Mouse (Mus musculus): ENCODE data around the gene Rfx3. TPM values are rescaled to one million over a fixed set of nuclear protein-coding genes. Genes with fewer than 3 reads are reported as not detected.
A peak's percentile ranks its signal among the peaks of the same experiment; 100 is the strongest.

Rfx3 gene
- polyA plus RNA-seq, 1 experiment from 2014 or later = 20.4 TPM

DNA sequence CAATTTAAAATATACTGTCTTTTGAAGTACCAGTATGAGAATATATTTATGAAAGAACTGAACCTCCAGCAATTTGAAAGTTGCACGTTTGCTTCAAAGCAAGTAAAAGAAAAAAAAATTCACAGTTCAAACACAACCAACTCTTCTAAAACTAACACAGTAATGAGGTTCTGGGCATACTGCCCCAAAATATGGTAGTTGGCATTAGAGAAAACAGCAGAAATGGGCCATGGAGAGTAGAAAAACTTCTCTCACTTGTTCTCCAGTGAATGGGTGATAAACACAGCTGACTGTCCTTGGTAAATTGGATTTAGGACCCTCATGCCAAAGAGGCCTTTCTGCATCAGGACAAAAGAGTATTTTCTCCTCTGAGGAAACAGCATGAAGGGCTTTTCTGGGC, 182.7 kb downstream of the Rfx3 start:
- no peak overlapping the region for H3K4me3 ChIP-seq (ENCODE audit: low read length)
- no peak for ATAC-seq
- 62% methylated on average over 1 of the region's 1 CpGs for WGBS
- H3K9ac ChIP-seq (ENCODE audit: low read depth, low read length) = no peak overlapping the region
- no peak overlapping the region for H3K4me2 ChIP-seq (ENCODE audit: low read length)
- H3K27ac ChIP-seq (ENCODE audit: low read depth, low read length) = no peak overlapping the region
- no peaks in the 10 kb centered on the region for H3K9me3 ChIP-seq (ENCODE audit: control insufficient read depth, low read length)
- H3K4me1 ChIP-seq (ENCODE audit: control insufficient read depth, insufficient read depth, low read depth, low read length) = no peaks in the 10 kb centered on the region
- 0 out of 2 replicates have a peak, but pooled peaks cover 3% of the 10 kb centered on the region for H3K36me3 ChIP-seq (ENCODE audit: control insufficient read depth, insufficient read depth, low read length)
- no peaks in the 10 kb centered on the region for H3K27me3 ChIP-seq (replicated peaks; ENCODE audit: control insufficient read depth, insufficient read depth, low read length)

GRCm38 (mm10) chr19:27817661-27818060, 193.3 kb downstream of the Rfx3 start:
- H3K9ac ChIP-seq (ENCODE audit: low read depth, low read length) = no peak overlapping the region
- no peak overlapping the region for H3K4me3 ChIP-seq (ENCODE audit: low read length)
- ATAC-seq = no peak

GRCm38 (mm10) chr19:27780030-27780429, 230.9 kb downstream of the Rfx3 start:
- Histone ChIP-seq H3K27me3 (replicated peaks; ENCODE audit: control insufficient read depth, insufficient read depth, low read length) (no peaks in the 10 kb centered on the region), H3K9me3 (ENCODE audit: control insufficient read depth, low read length) (no peaks in the 10 kb centered on the region), H3K36me3 (ENCODE audit: control insufficient read depth, insufficient read depth, low read length) (peaks cover 13% of the 10 kb centered on the region), H3K9ac (ENCODE audit: low read depth, low read length) (no peak overlapping the region), H3K4me3 (ENCODE audit: low read length) (no peak overlapping the region), H3K27ac (ENCODE audit: low read depth, low read length) (no peak overlapping the region), H3K4me2 (ENCODE audit: low read length) (no peak overlapping the region), H3K4me1 (ENCODE audit: control insufficient read depth, insufficient read depth, low read depth, low read length) (no peaks in the 10 kb centered on the region)
- no peak for ATAC-seq
- WGBS = 49% methylated on average over 4 of the region's 4 CpGs

More at GRCm38 (mm10) chr19:27817661-27818060, 193.3 kb downstream of the Rfx3 start:
- H3K36me3 ChIP-seq (ENCODE audit: control insufficient read depth, insufficient read depth, low read length) = peaks cover 6% of the 10 kb centered on the region
- H3K4me1 ChIP-seq (ENCODE audit: control insufficient read depth, insufficient read depth, low read depth, low read length) = no peaks in the 10 kb centered on the region
- no peaks in the 10 kb centered on the region for H3K27me3 ChIP-seq (replicated peaks; ENCODE audit: control insufficient read depth, insufficient read depth, low read length)
- H3K4me2 ChIP-seq (ENCODE audit: low read length) = no peak overlapping the region
- H3K27ac ChIP-seq (ENCODE audit: low read depth, low read length) = no peak overlapping the region
- H3K9me3 ChIP-seq (ENCODE audit: control insufficient read depth, low read length) = no peaks in the 10 kb centered on the region

GRCm38 (mm10) chr19:27770716-27771265, 240.2 kb downstream of the Rfx3 start:
- Histone ChIP-seq H3K4me1 (ENCODE audit: control insufficient read depth, insufficient read depth, low read depth, low read length) (peaks cover 3% of the 10 kb centered on the region; the same call in 1 of the 2 replicates), H3K27ac (ENCODE audit: low read depth, low read length) (no peak overlapping the region), H3K9me3 (ENCODE audit: control insufficient read depth, low read length) (no peaks in the 10 kb centered on the region), H3K36me3 (ENCODE audit: control insufficient read depth, insufficient read depth, low read length) (0 out of 2 replicates have a peak, but pooled peaks cover 2% of the 10 kb centered on the region), H3K4me2 (ENCODE audit: low read length) (no peak overlapping the region), H3K4me3 (ENCODE audit: low read length) (no peak overlapping the region), H3K27me3 (replicated peaks; ENCODE audit: control insufficient read depth, insufficient read depth, low read length) (no peaks in the 10 kb centered on the region), H3K9ac (ENCODE audit: low read depth, low read length) (no peak overlapping the region)
- WGBS = 68% methylated on average over 8 of the region's 8 CpGs
- ATAC-seq = no peak

DNA sequence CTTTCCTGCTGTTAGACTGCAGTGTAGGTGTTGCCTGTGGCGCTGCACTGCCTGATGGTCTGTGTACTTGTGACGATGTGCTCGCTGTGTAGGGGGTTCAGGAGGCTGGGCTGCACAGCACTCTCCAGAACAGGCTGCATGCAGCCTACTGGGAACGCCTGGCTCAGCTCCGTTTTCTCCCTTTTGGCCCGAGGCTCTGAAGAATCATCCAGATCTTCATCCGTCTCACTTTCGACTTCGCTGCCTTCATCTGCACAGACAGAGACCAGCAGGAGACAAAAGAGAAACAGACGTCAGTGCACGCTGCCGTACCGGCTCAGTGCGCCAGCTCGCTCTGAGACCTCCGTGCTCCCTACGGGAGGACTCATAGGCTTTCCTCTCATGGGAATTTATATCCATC, 242.5 kb downstream of the Rfx3 start:
- peak overlapping the region; percentile 25 for H3K4me2 ChIP-seq (ENCODE audit: low read length)
- peaks cover 3% of the 10 kb centered on the region; the same call in 1 of the 2 replicates for H3K4me1 ChIP-seq (ENCODE audit: control insufficient read depth, insufficient read depth, low read depth, low read length)
- no peaks in the 10 kb centered on the region for H3K27me3 ChIP-seq (replicated peaks; ENCODE audit: control insufficient read depth, insufficient read depth, low read length)
- H3K9ac ChIP-seq (ENCODE audit: low read depth, low read length) = no peak overlapping the region; the same call in 1 of the 2 replicates
- H3K9me3 ChIP-seq (ENCODE audit: control insufficient read depth, low read length) = no peaks in the 10 kb centered on the region
- 62% methylated on average over 17 of the region's 17 CpGs for WGBS
- 0 out of 2 replicates have a peak, but pooled peaks cover 2% of the 10 kb centered on the region for H3K36me3 ChIP-seq (ENCODE audit: control insufficient read depth, insufficient read depth, low read length)
- peak overlapping the region; percentile 61 for H3K27ac ChIP-seq (ENCODE audit: low read depth, low read length)
- no peak overlapping the region; the same call in 1 of the 2 replicates for H3K4me3 ChIP-seq (ENCODE audit: low read length)
- ATAC-seq = peak; percentile 85

- no peak overlapping the region for H3K27ac ChIP-seq (ENCODE audit: low read depth, low read length)
- no peak overlapping the region for H3K4me3 ChIP-seq (ENCODE audit: low read length)
- H3K9ac ChIP-seq (ENCODE audit: low read depth, low read length) = no peak overlapping the region
- no peaks in the 10 kb centered on the region for H3K4me1 ChIP-seq (ENCODE audit: control insufficient read depth, insufficient read depth, low read depth, low read length)
- H3K36me3 ChIP-seq (ENCODE audit: control insufficient read depth, insufficient read depth, low read length) = no peaks in the 10 kb centered on the region
- H3K4me2 ChIP-seq (ENCODE audit: low read length) = no peak overlapping the region
- no peak for ATAC-seq
- 83% methylated on average over 9 of the region's 9 CpGs for WGBS
- H3K9me3 ChIP-seq (ENCODE audit: control insufficient read depth, low read length) = no peaks in the 10 kb centered on the region
- no peaks in the 10 kb centered on the region for H3K27me3 ChIP-seq (replicated peaks; ENCODE audit: control insufficient read depth, insufficient read depth, low read length)
These were observed 250.7 kb downstream of the Rfx3 start for GRCm38 (mm10) chr19:27760309-27760708.

DNA sequence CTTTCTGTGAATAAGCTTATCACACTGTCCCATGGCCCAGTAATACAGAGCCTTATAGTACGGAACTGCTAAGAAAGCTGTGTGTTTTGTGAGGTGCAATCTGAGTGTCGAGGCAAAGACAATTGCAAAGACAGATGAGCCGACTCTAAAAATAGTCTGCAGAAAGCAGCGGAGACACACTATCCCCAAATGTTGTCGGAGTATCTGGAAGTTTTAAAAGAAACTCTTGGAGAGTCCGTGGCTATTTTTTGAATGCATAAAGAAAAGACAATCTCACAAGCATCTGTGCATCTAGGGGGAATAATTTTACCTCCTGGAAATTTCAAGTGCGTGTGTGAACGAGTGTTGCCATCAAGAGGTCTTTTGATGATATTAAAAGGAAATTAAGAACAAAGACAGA, 251.6 kb downstream of the Rfx3 start:
- no peak for ATAC-seq
- WGBS = 80% methylated on average over 8 of the region's 8 CpGs
- no peak overlapping the region for H3K9ac ChIP-seq (ENCODE audit: low read depth, low read length)
- H3K9me3 ChIP-seq (ENCODE audit: control insufficient read depth, low read length) = no peaks in the 10 kb centered on the region
- H3K4me2 ChIP-seq (ENCODE audit: low read length) = no peak overlapping the region
- no peaks in the 10 kb centered on the region for H3K27me3 ChIP-seq (replicated peaks; ENCODE audit: control insufficient read depth, insufficient read depth, low read length)
- no peaks in the 10 kb centered on the region for H3K36me3 ChIP-seq (ENCODE audit: control insufficient read depth, insufficient read depth, low read length)
- no peaks in the 10 kb centered on the region for H3K4me1 ChIP-seq (ENCODE audit: control insufficient read depth, insufficient read depth, low read depth, low read length)
- H3K4me3 ChIP-seq (ENCODE audit: low read length) = no peak overlapping the region
- H3K27ac ChIP-seq (ENCODE audit: low read depth, low read length) = no peak overlapping the region

DNA sequence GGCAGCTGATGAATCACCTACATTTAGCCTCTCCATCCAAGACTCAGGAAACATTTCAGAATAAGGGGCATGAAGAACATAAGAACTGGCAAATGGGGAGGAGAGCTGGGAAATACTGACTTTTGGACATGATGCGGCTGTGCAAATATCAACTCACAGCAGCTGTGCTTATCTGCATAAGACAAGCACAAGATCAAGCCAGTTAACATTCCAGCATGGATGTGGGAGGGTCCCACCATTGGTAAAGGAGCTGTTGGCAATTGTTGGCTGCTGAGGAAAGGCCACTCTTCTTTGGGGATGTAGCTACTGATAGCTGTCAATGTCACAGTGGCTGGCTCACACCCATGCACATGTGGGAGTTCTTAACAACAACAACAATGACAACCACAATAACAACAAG, 263.7 kb downstream of the Rfx3 start:
- Histone ChIP-seq H3K4me1 (ENCODE audit: control insufficient read depth, insufficient read depth, low read depth, low read length) (no peaks in the 10 kb centered on the region), H3K4me3 (ENCODE audit: low read length) (no peak overlapping the region), H3K36me3 (ENCODE audit: control insufficient read depth, insufficient read depth, low read length) (no peaks in the 10 kb centered on the region), H3K9me3 (ENCODE audit: control insufficient read depth, low read length) (no peaks in the 10 kb centered on the region), H3K4me2 (ENCODE audit: low read length) (no peak overlapping the region), H3K27ac (ENCODE audit: low read depth, low read length) (no peak overlapping the region), H3K27me3 (replicated peaks; ENCODE audit: control insufficient read depth, insufficient read depth, low read length) (no peaks in the 10 kb centered on the region), H3K9ac (ENCODE audit: low read depth, low read length) (no peak overlapping the region)
- ATAC-seq = no peak
- WGBS = 100% methylated on average over 1 of the region's 1 CpGs

GRCm38 (mm10) chr19:27738908-27739307, 272.1 kb downstream of the Rfx3 start:
- Histone ChIP-seq H3K36me3 (ENCODE audit: control insufficient read depth, insufficient read depth, low read length) (no peaks in the 10 kb centered on the region), H3K9ac (ENCODE audit: low read depth, low read length) (no peak overlapping the region), H3K9me3 (ENCODE audit: control insufficient read depth, low read length) (no peaks in the 10 kb centered on the region), H3K4me1 (ENCODE audit: control insufficient read depth, insufficient read depth, low read depth, low read length) (no peaks in the 10 kb centered on the region), H3K4me2 (ENCODE audit: low read length) (no peak overlapping the region), H3K27me3 (replicated peaks; ENCODE audit: control insufficient read depth, insufficient read depth, low read length) (no peaks in the 10 kb centered on the region), H3K27ac (ENCODE audit: low read depth, low read length) (no peak overlapping the region), H3K4me3 (ENCODE audit: low read length) (no peak overlapping the region)
- 73% methylated on average over 8 of the region's 8 CpGs for WGBS
- ATAC-seq = no peak
